Mouse (Mus musculus) kidney, adult 2 months (tissue): ENCODE data around the gene Myoz2.

ENCODE experiments used
- CTCF ChIP-seq: fragments of 200-500 bp; conservative IDR thresholded peaks from 2 replicates; pipeline ENCODE4 v1.5.1; 2011; ENCODE audit warnings: low read depth, mild to moderate bottlenecking, control low read depth, low read length, moderate library complexity, mixed read lengths; ENCODE audit not compliant: insufficient read depth, insufficient read length
- POLR2A ChIP-seq: fragments of 200-500 bp; IDR thresholded peaks from one replicate; pipeline ENCODE4 v1.6.1; 2011; ENCODE audit warnings: low read depth, low read length, control low read depth

GRCm38 (mm10) chr3:123001053-123001452 lies 33.8 kb downstream of the Myoz2 start:
- TF ChIP-seq CTCF = no peak
- no peak for TF ChIP-seq POLR2A
